Mouse (Mus musculus) heart, adult 2 months (tissue): Measurements from ENCODE around the gene Srsf5. TPM values are rescaled to one million over a fixed set of nuclear protein-coding genes. Genes with fewer than 3 reads are reported as not detected.

Experiments used
- DNase-seq, 2 experiments: peaks; one replicate each; pipeline ENCODE4 v3.0.0; 2021
- H3K27ac ChIP-seq: fragments of 200-600 bp; 2 replicates; pipeline ENCODE4 v1.8.1; 2022
- H3K27me3 ChIP-seq: fragments of 200-500 bp; 2 replicates; pipeline ENCODE4 v1.6.1; 2012; ENCODE audit warnings: mild to moderate bottlenecking, low read length, inconsistent platforms, mixed read lengths; ENCODE audit not compliant: control insufficient read depth, insufficient read depth
- H3K36me3 ChIP-seq: fragments of 200-500 bp; 2 replicates; pipeline ENCODE4 v1.6.1; 2012; ENCODE audit warnings: low read length, inconsistent platforms; ENCODE audit not compliant: control insufficient read depth, insufficient read depth
- H3K4me1 ChIP-seq: fragments of 200-500 bp; 2 replicates; pipeline ENCODE4 v1.6.1; 2011; ENCODE audit warnings: low read length; ENCODE audit not compliant: control insufficient read depth, insufficient read depth
- H3K4me3 ChIP-seq: fragments of 200-600 bp; 2 replicates; pipeline ENCODE4 v1.8.1; 2022
- H3K79me2 ChIP-seq: fragments of 200-500 bp; replicated peaks from 2 replicates; pipeline ENCODE4 v1.6.1; 2012; ENCODE audit warnings: mild to moderate bottlenecking, inconsistent platforms, low read length, moderate library complexity, mixed read lengths; ENCODE audit not compliant: control insufficient read depth, insufficient read depth
- H3K9ac ChIP-seq: fragments of 200-500 bp; 2 replicates; pipeline ENCODE4 v1.6.1; 2012; ENCODE audit warnings: low read depth, mild to moderate bottlenecking, control low read depth, inconsistent platforms, low read length, mixed read lengths
- CTCF ChIP-seq: fragments of 200-600 bp; IDR thresholded peaks from 2 replicates; pipeline ENCODE4 v1.8.1; 2022; ENCODE audit warnings: antibody characterized with exemption, mild to moderate bottlenecking, moderate library complexity
- EP300 ChIP-seq: fragments of 200-500 bp; IDR thresholded peaks from 2 replicates; pipeline ENCODE4 v1.6.1; 2011; ENCODE audit warnings: low read depth, low read length, control low read depth; ENCODE audit not compliant: insufficient read depth
- POLR2A ChIP-seq: fragments of 200-500 bp; IDR thresholded peaks from 2 replicates; pipeline ENCODE4 v1.6.1; 2011; ENCODE audit warnings: mild to moderate bottlenecking, low read depth, low read length, control low read depth; ENCODE audit not compliant: insufficient read depth
- WGBS: fragments of 180-500 bp; shearing (Covaris S2); methylation state at CpG from one replicate; pipeline ENCODE4 v1.1.7; 2018; 5-methylcytosine and 5-hydroxymethylcytosine counted together
- intact Hi-C: fragments of 180-260 bp; cut with DNase I; formaldehyde crosslinking; loops from one replicate; pipeline ENCODE4 v1.15.1; 2025
- polyA plus RNA-seq: library from polyadenylated mRNA; depleted of rRNA; stranded (reverse); fragments of >200 nt; gene quantifications from 2 replicates; pipeline ENCODE4 v1.2.3, GENCODE M21; 2012
- total RNA-seq, 2 experiments: library from RNA; stranded (reverse); gene quantifications; 2 replicates each; pipeline ENCODE4 v1.2.3; 2021

The Srsf5 gene
- total and polyA plus RNA-seq, 3 experiments: 115 to 217 (median 126) TPM

DNA sequence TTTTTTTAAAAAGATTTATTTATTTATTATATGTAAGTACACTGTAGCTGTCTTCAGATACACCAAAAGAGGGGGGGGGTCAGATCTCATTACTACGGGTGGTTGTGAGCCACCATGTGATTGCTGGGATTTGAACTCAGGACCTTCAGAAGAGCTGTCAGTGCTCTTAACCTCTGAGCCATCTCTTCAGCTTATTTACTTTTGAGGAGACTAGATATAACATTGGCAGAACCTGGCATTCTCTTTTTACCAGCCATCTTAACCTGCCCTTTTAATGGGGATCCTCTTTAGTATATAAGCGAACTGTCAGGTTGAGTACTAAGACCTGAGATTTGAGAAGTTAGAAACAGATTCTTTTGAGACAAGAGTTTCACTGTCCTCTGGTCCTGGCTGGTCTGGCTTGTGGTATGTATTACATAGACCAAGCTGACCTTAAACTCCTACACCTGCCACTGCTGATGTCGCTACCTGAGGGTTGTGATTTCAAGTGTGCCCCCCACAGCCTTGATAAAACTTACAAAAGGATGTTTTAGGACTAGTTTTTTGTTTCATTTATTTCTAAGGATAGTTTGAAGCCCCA is 6.4 kb downstream of the Srsf5 start:
- intact Hi-C loops: no loop called here
- Histone ChIP-seq H3K4me1 (peaks cover 13% of the 10 kb centered on the region), H3K9ac (no peak overlapping the region), H3K27ac (no peak overlapping the region), H3K4me3 (no peak overlapping the region), H3K36me3 (peaks cover 79% of the 10 kb centered on the region), H3K79me2 (peaks cover 2% of the 10 kb centered on the region), H3K27me3 (no peaks in the 10 kb centered on the region)
- TF ChIP-seq EP300: no peak
- no peak for TF ChIP-seq CTCF
- TF ChIP-seq POLR2A: no peak
- 85% methylated on average over 3 of the region's 3 CpGs for WGBS
- DNase-seq: no peak

GRCm38 (mm10) chr12:80952526-80952925 is 7.2 kb downstream of the Srsf5 start:
- Histone ChIP-seq H3K27me3 (no peaks in the 10 kb centered on the region), H3K36me3 (peaks cover 78% of the 10 kb centered on the region), H3K9ac (no peak overlapping the region), H3K4me3 (no peak overlapping the region), H3K79me2 (peaks cover 2% of the 10 kb centered on the region; the same call in 1 of the 2 replicates), H3K4me1 (peaks cover 10% of the 10 kb centered on the region), H3K27ac (no peak overlapping the region)
- DNase-seq: no peak
- TF ChIP-seq CTCF: no peak
- TF ChIP-seq EP300: no peak
- no peak; the same call in 1 of the 2 replicates for TF ChIP-seq POLR2A
- 64% methylated on average over 1 of the region's 1 CpGs for whole genome bisulfite sequencing
- intact Hi-C loops: no loop called here

GRCm38 (mm10) chr12:80956039-80956438 is 10.7 kb downstream of the Srsf5 start:
- Histone ChIP-seq H3K27me3 (no peaks in the 10 kb centered on the region), H3K4me3 (no peak overlapping the region), H3K36me3 (peaks cover 57% of the 10 kb centered on the region), H3K27ac (no peak overlapping the region), H3K4me1 (peaks cover 7% of the 10 kb centered on the region), H3K79me2 (peaks cover 2% of the 10 kb centered on the region; the same call in 1 of the 2 replicates), H3K9ac (no peak overlapping the region)
- intact Hi-C loops: no loop called here
- WGBS: 78% methylated on average over 3 of the region's 3 CpGs
- DNase-seq: no peak
- TF ChIP-seq POLR2A: no peak; the same call in 1 of the 2 replicates
- TF ChIP-seq CTCF: no peak
- TF ChIP-seq EP300: no peak

DNA sequence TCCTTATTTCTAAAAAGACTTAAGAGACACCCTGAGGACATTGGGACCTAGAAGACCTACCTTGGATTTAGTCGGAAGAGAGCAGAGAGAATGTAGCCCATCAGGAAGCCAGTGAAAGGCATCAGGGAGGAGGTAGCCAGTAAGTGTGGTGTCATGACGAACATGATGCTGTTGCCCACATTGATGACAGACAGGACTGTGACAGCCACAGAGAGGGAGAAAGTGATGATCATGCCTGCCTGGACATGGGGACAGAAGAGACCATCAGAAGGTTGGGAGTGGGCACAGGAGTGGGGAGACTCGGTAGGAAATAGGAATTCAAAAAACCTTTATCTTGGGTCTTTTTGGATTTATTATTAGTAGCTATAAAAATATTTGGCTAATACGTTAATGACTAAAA is 12.7 kb downstream of the Srsf5 start:
- Histone ChIP-seq H3K4me3 (no peak overlapping the region), H3K27ac (no peak overlapping the region), H3K9ac (no peak overlapping the region), H3K79me2 (no peaks in the 10 kb centered on the region), H3K27me3 (no peaks in the 10 kb centered on the region), H3K4me1 (peaks cover 3% of the 10 kb centered on the region; the same call in 1 of the 2 replicates), H3K36me3 (peaks cover 39% of the 10 kb centered on the region)
- WGBS: 74% methylated on average over 4 of the region's 4 CpGs
- TF ChIP-seq CTCF (no peak), POLR2A (no peak), EP300 (no peak)
- intact Hi-C loops: no loop called here
- no peak for DNase-seq

DNA sequence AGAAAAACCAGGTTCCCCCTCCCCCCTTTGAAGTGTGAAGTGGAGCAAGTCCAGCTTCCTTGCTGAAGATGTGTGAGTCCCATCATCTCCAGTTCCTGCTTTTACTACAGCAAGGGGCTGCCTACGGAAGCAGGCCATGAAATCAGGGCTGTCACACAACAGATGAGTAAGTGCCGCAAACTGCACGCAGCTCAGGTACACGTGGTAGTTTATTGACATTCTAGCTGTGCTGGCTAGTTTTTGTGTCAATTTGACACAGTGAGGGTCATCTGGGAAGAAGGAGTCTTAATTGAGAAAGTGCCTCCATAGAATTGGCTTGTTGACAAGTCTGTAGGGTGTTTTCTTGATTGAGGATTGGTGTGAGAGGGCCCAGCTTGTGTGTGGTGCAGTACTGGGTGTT is 17.3 kb downstream of the Srsf5 start:
- intact Hi-C loops: no loop called here
- no peak for DNase-seq
- no peak for TF ChIP-seq POLR2A
- TF ChIP-seq CTCF: no peak
- TF ChIP-seq EP300: no peak
- Histone ChIP-seq H3K4me3 (no peak overlapping the region), H3K9ac (no peak overlapping the region), H3K27ac (no peak overlapping the region), H3K27me3 (no peaks in the 10 kb centered on the region), H3K79me2 (no peaks in the 10 kb centered on the region), H3K36me3 (peaks cover 3% of the 10 kb centered on the region; the same call in 1 of the 2 replicates), H3K4me1 (peaks cover 1% of the 10 kb centered on the region; the same call in 1 of the 2 replicates)
- WGBS: 80% methylated on average over 4 of the region's 4 CpGs

- no peak for TF ChIP-seq CTCF
- H3K27me3 ChIP-seq: no peaks in the 10 kb centered on the region
- no peaks in the 10 kb centered on the region for H3K4me1 ChIP-seq
These were observed 20.9 kb downstream of the Srsf5 start for GRCm38 (mm10) chr12:80966059-80966838.

More at GRCm38 (mm10) chr12:80966059-80966838, 20.9 kb downstream of the Srsf5 start:
- H3K4me3 ChIP-seq: no peak overlapping the region
- DNase-seq: no peak
- no peak overlapping the region for H3K27ac ChIP-seq
- no peaks in the 10 kb centered on the region for H3K36me3 ChIP-seq
- WGBS: 83% methylated on average over 11 of the region's 11 CpGs
- H3K9ac ChIP-seq: no peak overlapping the region
- H3K79me2 ChIP-seq: no peaks in the 10 kb centered on the region
- intact Hi-C loops: no loop called here
